Mouse (Mus musculus) hindbrain, embryonic 14.5 days (tissue): ENCODE results near the gene Fscn1. TPM values are rescaled to one million over a fixed set of nuclear protein-coding genes. Genes with fewer than 3 reads are reported as not detected.

ENCODE experiments used
- ATAC-seq: fragments of 200-750 bp; cut with Nextera tagmentation; 2 replicates; pipeline ENCODE4 v1.8.0; 2017; ENCODE audit warnings: moderate number of reproducible peaks, mild to moderate bottlenecking, moderate TSS enrichment, moderate library complexity; ENCODE audit not compliant: low FRiP score
- DNase-seq: peaks from one replicate; pipeline ENCODE4 v3.0.0-alpha.2; 2015; ENCODE audit warnings: low spot score
- H3K27ac ChIP-seq: fragments of 300-500 bp; sonication (generic); 2 replicates; pipeline ENCODE4 v1.5.1; 2014; ENCODE audit warnings: mild to moderate bottlenecking, moderate library complexity
- H3K27me3 ChIP-seq: fragments of 300-500 bp; sonication (generic); 2 replicates; pipeline ENCODE4 v1.6.1; 2014; ENCODE audit warnings: mild to moderate bottlenecking, low read length, mixed read lengths; ENCODE audit not compliant: control insufficient read depth, insufficient read depth
- H3K36me3 ChIP-seq: fragments of 300-500 bp; sonication (generic); replicated peaks from 2 replicates; pipeline ENCODE4 v1.6.1; 2014; ENCODE audit not compliant: control insufficient read depth, insufficient read depth
- H3K4me1 ChIP-seq: fragments of 300-500 bp; sonication (generic); replicated peaks from 2 replicates; pipeline ENCODE4 v1.6.1; 2014; ENCODE audit warnings: antibody characterized with exemption, low read length, mixed read lengths; ENCODE audit not compliant: control insufficient read depth, insufficient read depth
- H3K4me2 ChIP-seq: fragments of 300-500 bp; sonication (generic); replicated peaks from 2 replicates; pipeline ENCODE4 v1.6.1; 2014; ENCODE audit warnings: mild to moderate bottlenecking, moderate library complexity
- H3K4me3 ChIP-seq: fragments of 300-500 bp; sonication (generic); replicated peaks from 2 replicates; pipeline ENCODE4 v1.5.1; 2014; ENCODE audit warnings: mild to moderate bottlenecking, low read length
- H3K9ac ChIP-seq: fragments of 300-500 bp; sonication (generic); 2 replicates; pipeline ENCODE4 v1.6.1; 2014
- H3K9me3 ChIP-seq: fragments of 300-500 bp; sonication (generic); 2 replicates; pipeline ENCODE4 v1.6.1; 2016; ENCODE audit warnings: low read length; ENCODE audit not compliant: control insufficient read depth
- WGBS: fragments of 180-500 bp; shearing (Covaris S2); extraction: QIAGEN DNeasy Blood & Tissue Kit; methylation state at CpG from one replicate; pipeline ENCODE4 v1.1.7; 2014; 5-methylcytosine and 5-hydroxymethylcytosine counted together
- polyA plus RNA-seq: library from polyadenylated mRNA; unstranded; fragments of >200 nt; fragmentation: Nextera tagmentation; extraction: Ambion mirVana; gene quantifications from 2 replicates; pipeline ENCODE4 v1.2.1, GENCODE M21; 2014

The Fscn1 gene
- polyA plus RNA-seq, 1 experiment from 2014 or later: 459 TPM

DNA sequence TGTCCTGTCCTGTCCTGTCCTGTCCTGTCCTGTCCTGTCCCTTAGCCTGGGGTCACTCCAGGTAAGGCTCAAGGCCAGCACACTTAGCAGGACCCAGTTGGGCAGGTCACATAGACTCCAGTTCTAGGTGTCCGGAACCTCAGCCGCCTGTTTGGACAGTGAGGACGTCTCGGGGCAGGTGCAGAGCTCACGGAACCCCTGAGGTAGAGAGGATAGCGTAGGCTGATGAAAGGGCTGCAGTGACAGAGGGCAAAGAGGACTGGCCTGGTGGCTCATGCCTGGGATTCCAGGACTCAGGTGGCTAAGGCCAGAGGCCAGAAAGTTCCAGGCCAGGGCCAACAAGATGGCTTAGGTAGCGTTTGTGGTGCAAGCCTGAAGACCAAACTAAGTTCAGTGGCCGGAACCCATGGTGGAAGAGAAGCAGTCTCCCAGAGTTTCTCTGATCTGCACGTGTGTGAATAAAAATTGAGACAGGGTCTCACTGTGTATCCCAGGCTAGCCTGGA is 28.9 kb upstream of the Fscn1 start:
- Histone ChIP-seq H3K9me3 (no peaks in the 10 kb centered on the region), H3K27ac (no peak overlapping the region), H3K4me2 (no peak overlapping the region), H3K4me3 (no peak overlapping the region), H3K36me3 (no peaks in the 10 kb centered on the region), H3K9ac (no peak overlapping the region), H3K4me1 (0 out of 2 replicates have a peak, but pooled peaks cover 6% of the 10 kb centered on the region), H3K27me3 (0 out of 2 replicates have a peak, but pooled peaks cover 3% of the 10 kb centered on the region)
- WGBS: 87% methylated on average over 9 of the region's 9 CpGs
- DNase-seq (no peak), ATAC-seq (no peak)

DNA sequence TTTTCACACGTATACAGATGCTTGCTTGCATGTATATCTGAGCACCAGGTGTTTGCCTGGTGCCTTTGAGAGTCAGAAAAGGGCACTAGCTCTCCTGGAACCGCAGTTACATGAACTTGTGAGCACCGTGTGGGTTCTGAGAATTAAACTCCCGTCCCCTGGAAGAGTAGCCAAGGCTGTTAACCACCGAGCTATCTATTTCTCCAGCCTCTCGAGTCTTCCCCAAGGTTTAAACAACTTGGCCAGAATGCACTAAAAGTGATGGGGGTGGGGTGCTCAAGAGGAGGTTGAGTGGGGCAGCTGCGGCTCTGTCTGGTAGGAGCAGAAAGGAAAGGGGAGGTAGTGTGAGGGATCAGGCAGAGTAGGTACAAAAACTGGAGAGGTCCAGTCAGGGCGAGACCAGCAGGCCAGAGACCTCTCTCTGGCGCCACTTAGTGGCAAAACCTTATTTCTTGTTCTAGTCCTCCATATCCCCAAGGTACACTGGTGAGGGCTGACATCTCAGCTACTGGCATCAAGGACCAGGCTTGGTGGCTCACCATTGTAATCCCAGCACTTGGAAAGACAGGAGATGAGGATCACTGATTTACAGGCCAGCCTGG is 28.0 kb upstream of the Fscn1 start:
- Histone ChIP-seq H3K9me3 (no peaks in the 10 kb centered on the region), H3K36me3 (no peaks in the 10 kb centered on the region), H3K4me1 (no peaks in the 10 kb centered on the region), H3K4me3 (no peak overlapping the region), H3K9ac (no peak overlapping the region), H3K27me3 (0 out of 2 replicates have a peak, but pooled peaks cover 3% of the 10 kb centered on the region), H3K4me2 (no peak overlapping the region; the same call in 1 of the 2 replicates), H3K27ac (no peak overlapping the region)
- peak; percentile 66 for DNase-seq
- whole genome bisulfite sequencing: 33% methylated on average over 9 of the region's 9 CpGs
- no peak for ATAC-seq

DNA sequence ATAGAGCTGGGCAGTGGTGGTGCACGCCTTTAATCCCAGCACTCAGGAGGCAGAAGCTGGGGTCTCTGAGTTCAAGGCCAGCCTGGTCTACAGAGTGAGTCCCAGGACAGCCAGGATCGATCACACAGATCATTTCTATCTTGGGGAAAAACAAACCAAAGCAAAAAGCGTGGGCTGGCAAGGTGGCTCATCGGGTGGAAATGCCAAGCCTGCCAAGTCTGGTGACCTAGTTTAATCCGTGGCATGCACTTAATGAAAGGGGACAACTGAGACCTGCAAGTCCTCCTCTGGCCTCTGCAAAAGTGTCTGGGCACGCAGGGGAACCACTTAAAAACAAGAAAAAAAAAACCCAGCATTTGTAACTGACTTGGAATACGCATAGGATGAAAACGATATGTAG is 27.4 kb upstream of the Fscn1 start:
- Histone ChIP-seq H3K27ac (no peak overlapping the region), H3K9ac (no peak overlapping the region), H3K4me1 (no peaks in the 10 kb centered on the region), H3K36me3 (no peaks in the 10 kb centered on the region), H3K27me3 (0 out of 2 replicates have a peak, but pooled peaks cover 3% of the 10 kb centered on the region), H3K4me2 (no peak overlapping the region), H3K4me3 (no peak overlapping the region), H3K9me3 (no peaks in the 10 kb centered on the region)
- ATAC-seq: no peak
- no peak for DNase-seq
- WGBS: 74% methylated on average over 8 of the region's 8 CpGs

DNA sequence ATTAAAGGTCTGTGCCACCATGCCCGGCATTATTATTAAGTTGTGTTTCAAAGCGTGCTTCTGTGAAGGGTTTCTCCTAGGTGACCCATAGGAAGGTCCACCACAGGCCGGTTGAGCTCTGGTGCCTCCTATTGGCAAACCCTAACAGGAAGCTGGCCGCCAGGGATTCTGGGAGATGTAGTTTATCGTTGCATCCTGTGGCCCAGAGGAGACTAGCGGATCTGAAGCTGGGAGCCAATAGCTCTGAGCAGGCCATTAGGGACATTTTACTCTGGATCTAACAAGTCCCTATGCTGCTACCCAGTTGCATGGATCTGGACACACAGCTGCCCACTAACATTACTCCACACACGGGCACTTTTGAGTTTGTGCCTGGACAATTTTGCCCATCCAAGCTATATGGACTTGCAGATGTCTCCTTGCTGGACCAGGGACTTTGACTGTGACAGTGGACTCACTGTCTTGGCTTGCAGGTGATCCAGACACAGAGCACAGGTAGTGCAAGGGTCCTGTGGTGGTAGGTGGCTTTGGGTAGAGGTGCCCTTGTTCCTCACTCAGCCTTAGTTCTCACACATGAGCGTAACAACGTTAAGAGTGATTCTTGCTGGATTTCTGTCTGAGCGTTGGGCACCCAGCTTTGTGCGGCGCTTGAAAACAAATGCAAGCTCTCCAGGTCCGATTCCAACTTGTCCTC is 24.4 kb upstream of the Fscn1 start:
- Histone ChIP-seq H3K36me3 (no peaks in the 10 kb centered on the region), H3K4me2 (peak overlapping the region; percentile 35), H3K27ac (0 out of 2 replicates have a peak overlapping the region, but pooled peaks have one; percentile 20), H3K4me1 (no peaks in the 10 kb centered on the region), H3K9me3 (no peaks in the 10 kb centered on the region), H3K9ac (0 out of 2 replicates have a peak overlapping the region, but pooled peaks have one; percentile 28), H3K4me3 (no peak overlapping the region; the same call in 1 of the 2 replicates), H3K27me3 (no peaks in the 10 kb centered on the region)
- WGBS: 20% methylated on average over 13 of the region's 13 CpGs
- DNase-seq: peak; percentile 76
- peak; percentile 37; the same call in 1 of the 2 replicates for ATAC-seq

DNA sequence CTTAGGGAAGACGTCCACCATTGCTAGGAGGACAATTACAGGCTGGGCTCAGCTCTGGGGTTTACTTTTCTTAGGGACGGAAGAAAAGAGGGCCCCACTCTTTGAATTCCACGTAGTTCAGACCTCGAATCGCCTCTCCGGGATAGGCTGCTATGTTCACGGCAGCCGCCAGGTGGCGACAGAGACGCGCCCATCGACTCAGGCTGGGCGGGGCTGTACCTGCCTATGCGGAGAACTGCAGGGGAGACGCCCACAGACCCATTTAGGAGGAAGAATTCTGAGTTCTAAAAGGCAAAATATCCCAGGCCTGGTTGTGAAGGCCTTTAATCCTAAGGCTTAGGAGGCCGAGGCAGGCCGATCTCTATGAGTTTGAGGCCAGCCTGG is 23.8 kb upstream of the Fscn1 start:
- Histone ChIP-seq H3K4me3 (no peak overlapping the region; the same call in 1 of the 2 replicates), H3K4me1 (no peaks in the 10 kb centered on the region), H3K9ac (0 out of 2 replicates have a peak overlapping the region, but pooled peaks have one; percentile 28), H3K9me3 (no peaks in the 10 kb centered on the region), H3K36me3 (no peaks in the 10 kb centered on the region), H3K4me2 (peak overlapping the region; percentile 35), H3K27ac (0 out of 2 replicates have a peak overlapping the region, but pooled peaks have one; percentile 20), H3K27me3 (no peaks in the 10 kb centered on the region)
- 4% methylated on average over 17 of the region's 17 CpGs for WGBS
- peak; percentile 82 for DNase-seq
- ATAC-seq: no peak; the same call in 1 of the 2 replicates

DNA sequence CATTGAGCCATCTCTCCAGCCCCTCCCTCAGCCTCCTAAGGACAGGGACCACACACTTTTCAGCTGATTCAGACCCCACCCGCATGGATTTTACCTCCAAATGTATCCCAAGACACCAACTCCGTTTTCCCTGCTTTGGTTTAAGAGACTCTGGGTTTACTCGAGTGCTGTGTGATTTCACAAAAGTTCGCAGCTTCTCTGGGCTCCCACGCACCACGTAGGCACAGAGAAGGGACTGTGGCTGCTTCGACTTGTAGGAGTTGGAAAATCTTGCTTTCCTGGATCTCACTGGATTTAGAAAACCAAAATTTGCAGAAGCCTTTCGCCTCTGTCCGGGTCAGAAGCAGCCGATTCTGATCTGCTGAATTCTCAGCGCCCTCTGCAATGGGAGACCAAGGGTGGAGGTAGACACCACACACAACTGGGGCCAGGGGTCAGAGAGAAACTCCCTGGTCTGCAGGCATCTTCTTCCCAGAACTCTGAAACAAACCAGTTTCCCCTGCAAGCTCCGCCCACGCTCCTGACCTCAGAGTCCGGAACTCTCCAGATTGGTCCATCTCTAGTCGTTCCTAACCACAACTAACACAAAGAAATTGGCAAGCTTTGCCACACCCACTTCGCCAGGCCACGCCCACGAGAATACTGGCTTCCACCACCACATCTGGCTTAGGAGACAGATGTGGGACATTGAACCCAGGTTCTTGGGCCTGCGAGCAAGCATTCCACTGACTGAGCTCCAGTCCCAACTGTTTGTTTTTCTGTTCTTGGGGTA is 22.0 kb upstream of the Fscn1 start:
- H3K36me3 ChIP-seq: no peaks in the 10 kb centered on the region
- no peak for DNase-seq
- 34% methylated on average over 19 of the region's 19 CpGs for WGBS
- no peak overlapping the region for H3K4me3 ChIP-seq
- no peak for ATAC-seq
- no peaks in the 10 kb centered on the region for H3K27me3 ChIP-seq
- H3K27ac ChIP-seq: no peak overlapping the region
- H3K9ac ChIP-seq: no peak overlapping the region
- H3K4me2 ChIP-seq: no peak overlapping the region
- H3K9me3 ChIP-seq: no peaks in the 10 kb centered on the region
- no peaks in the 10 kb centered on the region for H3K4me1 ChIP-seq

DNA sequence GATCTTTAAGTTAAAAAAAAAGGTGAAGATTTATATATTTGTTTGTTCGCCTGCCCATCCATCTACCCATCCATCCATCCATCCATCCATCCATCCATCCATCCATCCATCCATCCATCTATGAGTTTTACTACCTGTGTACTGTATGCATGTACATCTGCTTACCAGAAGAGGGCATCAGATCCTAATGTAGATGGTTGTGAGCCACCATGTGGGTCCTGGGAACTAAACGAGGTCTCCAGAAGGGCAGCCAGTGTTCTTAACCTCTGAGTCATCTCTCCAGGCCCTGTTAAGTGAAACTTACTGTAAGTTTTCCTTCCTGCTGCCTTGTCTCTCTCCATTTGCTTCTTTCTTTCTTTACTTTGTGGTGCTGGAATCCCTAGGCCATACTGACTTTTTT is 19.8 kb upstream of the Fscn1 start:
- no peak overlapping the region for H3K9ac ChIP-seq
- H3K4me3 ChIP-seq: no peak overlapping the region
- DNase-seq (no peak), ATAC-seq (no peak)
- H3K27ac ChIP-seq: no peak overlapping the region
- no peaks in the 10 kb centered on the region for H3K9me3 ChIP-seq
- H3K36me3 ChIP-seq: no peaks in the 10 kb centered on the region
- 73% methylated on average over 2 of the region's 2 CpGs for WGBS
- H3K27me3 ChIP-seq: no peaks in the 10 kb centered on the region
- H3K4me2 ChIP-seq: no peak overlapping the region
- H3K4me1 ChIP-seq: no peaks in the 10 kb centered on the region

DNA sequence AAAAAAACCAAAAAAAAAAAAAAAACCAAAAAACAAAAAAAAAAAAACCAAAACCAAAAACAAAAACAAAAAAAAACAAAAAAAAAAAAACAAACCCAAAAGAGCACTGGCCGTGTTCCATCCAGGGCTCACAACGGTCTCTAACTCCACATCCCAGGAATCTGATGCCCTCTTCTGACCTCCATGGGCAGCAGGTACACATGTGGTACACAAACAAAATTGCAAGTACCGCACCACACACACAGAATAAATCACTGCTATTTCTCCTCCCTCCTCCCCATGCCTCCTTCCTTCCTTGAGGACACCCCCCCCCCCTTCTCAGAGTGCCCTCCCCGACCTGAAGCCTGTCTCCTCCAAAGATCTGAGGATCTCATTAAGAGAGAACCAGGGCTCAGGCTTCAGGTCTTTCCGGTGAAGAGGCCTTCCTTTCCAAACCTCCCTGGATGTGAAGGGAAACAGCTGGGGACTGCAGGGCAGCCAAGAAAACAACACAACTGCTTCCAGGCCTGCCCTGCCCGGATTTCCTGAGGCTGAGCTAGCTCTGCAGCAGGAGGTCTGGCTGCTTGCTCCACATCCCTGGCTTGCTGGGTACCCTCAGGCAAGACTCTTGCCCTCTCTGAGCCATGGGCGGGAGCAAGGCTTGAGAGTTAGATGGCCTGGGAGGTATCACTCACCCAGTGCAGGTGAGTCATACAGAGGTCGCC is 15.0 kb upstream of the Fscn1 start:
- Histone ChIP-seq H3K36me3 (no peaks in the 10 kb centered on the region), H3K4me3 (no peak overlapping the region), H3K9me3 (no peaks in the 10 kb centered on the region), H3K27ac (no peak overlapping the region), H3K9ac (no peak overlapping the region), H3K4me1 (no peaks in the 10 kb centered on the region), H3K4me2 (no peak overlapping the region), H3K27me3 (no peaks in the 10 kb centered on the region)
- ATAC-seq (no peak), DNase-seq (no peak)
- WGBS: 80% methylated on average over 8 of the region's 8 CpGs
